Mouse (Mus musculus): Measurements from ENCODE around the gene Edem3.
"Not testable (repeated sequence)": the region's sequence is repeated elsewhere in the genome, so short reads cannot be mapped to it uniquely, and the experiment has no call there.

Edem3 gene

GRCm38 (mm10) chr1:151810628-151811421 is 55.7 kb downstream of the Edem3 start:
- DNase-seq (ENCODE audit: low spot score in 2 of 2): no peak

- no peak for DNase-seq (ENCODE audit: low spot score in 2 of 2)
Measured at GRCm38 (mm10) chr1:151811456-151811855, 56.3 kb downstream of the Edem3 start.

GRCm38 (mm10) chr1:151812004-151812712 is 57.0 kb downstream of the Edem3 start:
- no peak for DNase-seq (ENCODE audit: low spot score in 2 of 2)

- DNase-seq (ENCODE audit: low spot score in 2 of 2): no peak
Measured at GRCm38 (mm10) chr1:151816051-151816450, 60.9 kb downstream of the Edem3 start.

GRCm38 (mm10) chr1:151819190-151819589 is 64.0 kb downstream of the Edem3 start:
- no peak for DNase-seq (ENCODE audit: low spot score in 2 of 2)

GRCm38 (mm10) chr1:151820457-151820856 is 65.3 kb downstream of the Edem3 start:
- DNase-seq (ENCODE audit: low spot score in 2 of 2): peak in 1 of 2 experiments; percentile 72

- DNase-seq (ENCODE audit: low spot score in 2 of 2): no peak
Measured at GRCm38 (mm10) chr1:151825065-151825464, 69.9 kb downstream of the Edem3 start.

GRCm38 (mm10) chr1:151831791-151832190 is 76.6 kb downstream of the Edem3 start:
- no peak for DNase-seq (ENCODE audit: low spot score in 2 of 2)

GRCm38 (mm10) chr1:151835261-151835660 is 80.1 kb downstream of the Edem3 start:
- no peak for DNase-seq (ENCODE audit: low spot score in 2 of 2)

- DNase-seq (ENCODE audit: low spot score in 2 of 2): not testable (repeated sequence)
Measured at GRCm38 (mm10) chr1:151840345-151840744, 85.2 kb downstream of the Edem3 start.

- no peak for DNase-seq (ENCODE audit: low spot score in 2 of 2)
Measured at GRCm38 (mm10) chr1:151845252-151845832, 90.2 kb downstream of the Edem3 start.

GRCm38 (mm10) chr1:151845926-151846782 is 91.0 kb downstream of the Edem3 start:
- DNase-seq (ENCODE audit: low spot score in 2 of 2): no peak

GRCm38 (mm10) chr1:151848286-151848685 is 93.1 kb downstream of the Edem3 start:
- no peak for DNase-seq (ENCODE audit: low spot score in 2 of 2)

- DNase-seq (ENCODE audit: low spot score in 2 of 2): no peak
Measured at GRCm38 (mm10) chr1:151849993-151850608, 94.9 kb downstream of the Edem3 start.

- DNase-seq (ENCODE audit: low spot score in 2 of 2): no peak
Measured at GRCm38 (mm10) chr1:151851051-151851848, 96.1 kb downstream of the Edem3 start.

- no peak for DNase-seq (ENCODE audit: low spot score in 2 of 2)
Measured at GRCm38 (mm10) chr1:151851976-151852375, 96.8 kb downstream of the Edem3 start.

- DNase-seq (ENCODE audit: low spot score in 2 of 2): no peak
Measured at GRCm38 (mm10) chr1:151855561-151855960, 100.4 kb downstream of the Edem3 start.

- DNase-seq (ENCODE audit: low spot score in 2 of 2): no peak
Measured at GRCm38 (mm10) chr1:151858474-151858873, 103.3 kb downstream of the Edem3 start.

GRCm38 (mm10) chr1:151861334-151861995 is 106.3 kb downstream of the Edem3 start:
- DNase-seq (ENCODE audit: low spot score in 2 of 2): no peak

- DNase-seq (ENCODE audit: low spot score in 2 of 2): no peak
Measured at GRCm38 (mm10) chr1:151862109-151862508, 106.9 kb downstream of the Edem3 start.
